Mouse (Mus musculus): ENCODE data around the gene Uqcrfs1. TPM values are rescaled to one million over a fixed set of nuclear protein-coding genes. Genes with fewer than 3 reads are reported as not detected.

Gene Uqcrfs1
- total RNA-seq, 1 experiment from 2014 or later, result 550 TPM

Other genes with a start within 250 kb of the Uqcrfs1 start
- gene Agtr1a, start 208.9 kb downstream of the Uqcrfs1 start, total RNA-seq (2021), result 209 and 258 TPM in 2 replicates
- 33.9 and 39.1 TPM in 2 replicates for gene Dusp22, start 114.6 kb upstream of the Uqcrfs1 start, total RNA-seq (2021)
- 7.9 and 8.3 TPM in 2 replicates for gene Irf4, start 203.9 kb upstream of the Uqcrfs1 start, total RNA-seq (2021)

Data from adrenal gland, postnatal 14 days (tissue).